Mouse (Mus musculus): Measurements from ENCODE around the gene Ppp1r12b. TPM values are rescaled to one million over a fixed set of nuclear protein-coding genes. Genes with fewer than 3 reads are reported as not detected.

The Ppp1r12b gene
- total RNA-seq, 2 experiments from 2014 or later = 183 to 217 TPM

GRCm38 (mm10) chr1:134949946-134950345, 5.8 kb downstream of the Ppp1r12b start:
- no peak for DNase-seq
- intact Hi-C loops (cut with DNase I; ENCODE audit: low total_unique reads) = no loop called here

DNA sequence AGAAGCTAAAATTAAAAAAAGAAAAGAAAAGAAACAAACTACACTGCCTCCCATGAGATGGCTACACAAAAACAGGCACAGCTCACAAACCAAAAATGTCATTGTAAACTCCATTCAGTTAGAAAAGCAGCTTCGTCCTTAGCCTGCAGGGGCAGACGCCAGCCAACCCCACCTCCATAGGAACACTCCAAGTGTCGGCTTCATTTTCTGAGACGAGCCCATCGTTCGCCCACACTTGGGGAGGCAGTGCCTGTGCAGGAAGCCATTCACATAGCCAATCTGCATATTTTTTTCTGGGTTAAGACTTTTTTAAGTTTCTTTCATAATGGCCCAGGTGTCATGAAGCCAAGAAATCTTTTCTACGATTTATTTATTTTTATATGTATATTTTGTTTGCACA, 8.2 kb downstream of the Ppp1r12b start:
- intact Hi-C loops (cut with DNase I; ENCODE audit: low total_unique reads) = no loop called here
- DNase-seq = no peak

DNA sequence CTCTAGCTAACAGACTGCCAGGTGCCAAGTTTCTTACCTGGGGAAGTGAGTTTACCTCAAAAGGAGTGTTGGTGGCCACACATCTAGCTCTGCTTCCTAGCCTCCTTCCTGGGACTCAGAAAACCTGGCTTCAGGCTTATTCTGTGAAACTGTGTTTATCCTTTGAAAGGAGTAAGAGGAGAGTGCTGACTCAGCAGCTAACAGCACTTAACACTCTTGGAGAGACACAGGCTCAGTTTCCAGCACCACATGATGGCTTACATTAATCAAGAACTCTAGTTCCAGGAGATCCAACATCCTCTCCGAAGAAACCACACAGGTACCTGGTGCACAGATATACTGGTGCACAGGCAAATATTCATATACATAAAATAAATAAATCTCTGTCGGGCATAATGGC, 12.8 kb downstream of the Ppp1r12b start:
- DNase-seq = no peak
- intact Hi-C loops (cut with DNase I; ENCODE audit: low total_unique reads) = no loop called here

DNA sequence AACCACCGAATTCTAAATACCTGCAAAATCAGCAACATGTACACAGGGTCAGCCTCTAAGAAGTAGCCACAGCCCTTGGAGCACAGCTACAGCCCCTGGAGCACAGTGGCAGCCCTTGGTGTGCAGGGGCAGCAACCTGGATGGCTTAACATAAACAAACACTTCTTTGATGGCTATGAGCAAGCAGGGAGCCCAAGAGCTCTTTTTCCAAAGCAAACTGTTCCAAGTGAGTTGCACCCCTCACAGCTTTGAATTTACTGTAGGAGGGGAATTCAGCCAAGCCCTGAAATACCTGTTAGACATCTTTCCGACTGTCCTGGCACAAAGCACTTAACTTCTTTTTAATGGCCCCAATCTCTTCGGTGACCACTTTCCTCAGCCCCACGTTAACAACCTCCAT, 14.9 kb downstream of the Ppp1r12b start:
- intact Hi-C loops (cut with DNase I; ENCODE audit: low total_unique reads) = no loop called here
- no peak for DNase-seq

DNA sequence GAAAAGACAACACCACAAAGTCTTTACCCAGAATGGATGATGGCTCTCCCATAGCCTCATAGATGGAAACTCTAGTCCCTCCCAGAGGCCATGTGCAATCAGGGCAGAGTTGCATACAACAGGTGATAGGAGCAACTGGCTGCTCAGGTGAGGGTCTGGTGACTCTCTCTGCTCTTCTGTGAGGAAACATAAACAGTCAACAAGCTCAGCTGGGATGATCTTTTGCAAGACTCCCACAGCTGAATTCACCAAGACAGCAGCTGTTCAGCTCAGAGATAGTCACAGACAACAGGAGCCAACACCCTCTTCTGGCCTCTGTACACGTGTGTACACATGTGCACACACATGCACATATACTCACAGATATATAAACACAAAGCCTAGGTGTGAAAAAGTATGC, 17.5 kb downstream of the Ppp1r12b start:
- intact Hi-C loops (cut with DNase I; ENCODE audit: low total_unique reads) = no loop called here
- no peak for DNase-seq

- no peak for DNase-seq
- intact Hi-C loops (cut with DNase I; ENCODE audit: low total_unique reads) = no loop called here
These were observed 19.4 kb downstream of the Ppp1r12b start for GRCm38 (mm10) chr1:134936335-134936734.

GRCm38 (mm10) chr1:134932431-134932830, 23.3 kb downstream of the Ppp1r12b start:
- DNase-seq = peak; percentile 30

GRCm38 (mm10) chr1:134919010-134919409, 36.7 kb downstream of the Ppp1r12b start:
- intact Hi-C loops (cut with DNase I; ENCODE audit: low total_unique reads) = no loop called here

More at GRCm38 (mm10) chr1:134932431-134932830, 23.3 kb downstream of the Ppp1r12b start:
- intact Hi-C loops (cut with DNase I; ENCODE audit: low total_unique reads) = no loop called here

GRCm38 (mm10) chr1:134915421-134915820, 40.3 kb downstream of the Ppp1r12b start:
- intact Hi-C loops (cut with DNase I; ENCODE audit: low total_unique reads) = no loop called here

More at GRCm38 (mm10) chr1:134919010-134919409, 36.7 kb downstream of the Ppp1r12b start:
- peak; percentile 40 for DNase-seq

DNA sequence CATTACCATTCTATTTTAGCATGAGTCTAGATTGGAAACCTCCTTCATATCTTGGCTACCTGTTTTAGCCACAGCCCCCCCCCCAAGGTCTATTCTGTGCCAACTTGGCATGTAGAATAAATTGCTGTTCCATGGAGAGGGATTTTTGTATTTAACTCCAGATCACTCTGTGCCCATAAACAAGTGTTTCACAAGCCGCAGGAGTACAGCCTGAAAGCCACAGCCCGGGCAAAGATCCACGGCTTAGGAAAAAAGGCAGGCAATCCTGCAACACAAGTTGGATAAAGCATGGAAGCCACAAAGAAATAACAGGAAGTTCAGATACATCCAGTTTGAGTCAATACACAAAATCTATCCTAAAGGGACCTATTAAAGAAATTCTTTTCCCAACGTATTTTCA, 42.2 kb downstream of the Ppp1r12b start:
- peak; percentile 68 for DNase-seq
- intact Hi-C loops (cut with DNase I; ENCODE audit: low total_unique reads) = no loop called here

More at GRCm38 (mm10) chr1:134915421-134915820, 40.3 kb downstream of the Ppp1r12b start:
- DNase-seq = no peak

- DNase-seq = peak; percentile 29
- intact Hi-C loops (cut with DNase I; ENCODE audit: low total_unique reads) = no loop called here
These were observed 43.9 kb downstream of the Ppp1r12b start for GRCm38 (mm10) chr1:134911892-134912291.

- intact Hi-C loops (cut with DNase I; ENCODE audit: low total_unique reads) = no loop called here
These were observed 45.7 kb downstream of the Ppp1r12b start for GRCm38 (mm10) chr1:134910037-134910436.

DNA sequence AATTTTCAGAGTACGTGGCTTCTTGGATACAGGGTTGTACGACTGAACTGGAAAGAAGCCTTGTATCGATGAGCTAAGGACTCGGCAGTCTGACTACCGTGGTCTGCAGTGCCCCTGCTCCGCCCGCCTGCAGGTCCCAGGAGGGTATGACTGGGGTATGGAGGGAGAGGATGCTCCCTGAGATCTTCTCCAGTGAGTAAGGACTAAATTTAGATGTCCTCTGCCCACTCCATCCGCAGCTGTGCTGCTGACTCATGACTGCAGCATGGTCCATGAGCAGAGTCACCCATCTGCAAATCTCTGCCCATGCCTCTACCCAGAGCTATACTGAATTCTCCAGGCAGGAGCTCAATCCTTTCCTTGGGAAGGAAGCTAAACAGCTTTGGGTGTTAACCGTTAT, 46.3 kb downstream of the Ppp1r12b start:
- intact Hi-C loops (cut with DNase I; ENCODE audit: low total_unique reads) = no loop called here
- peak; percentile 45 for DNase-seq

More at GRCm38 (mm10) chr1:134910037-134910436, 45.7 kb downstream of the Ppp1r12b start:
- DNase-seq = no peak

- no peak for DNase-seq
- intact Hi-C loops (cut with DNase I; ENCODE audit: low total_unique reads) = no loop called here
These were observed 53.6 kb downstream of the Ppp1r12b start for GRCm38 (mm10) chr1:134902051-134902619.

DNA sequence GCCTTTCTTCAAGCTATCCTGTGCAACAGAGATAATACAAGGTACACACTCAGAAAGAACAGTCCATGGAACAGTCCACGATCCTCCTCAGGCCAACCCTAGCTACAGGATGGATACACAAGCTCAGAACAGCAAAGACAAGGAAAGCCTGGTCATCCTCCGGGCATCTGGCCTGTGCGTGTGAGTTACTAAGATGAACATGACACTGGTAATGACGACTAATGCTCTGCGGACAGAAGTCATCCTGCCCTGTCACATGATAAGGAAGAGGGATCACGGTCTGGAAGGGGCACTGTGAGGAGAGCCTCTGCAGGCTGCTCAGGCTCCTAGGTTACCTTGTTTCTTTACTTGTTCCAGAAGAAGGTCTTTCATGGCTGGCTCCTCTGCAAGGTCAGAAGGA, 59.7 kb downstream of the Ppp1r12b start:
- DNase-seq = no peak
- intact Hi-C loops (cut with DNase I; ENCODE audit: low total_unique reads) = no loop called here

DNA sequence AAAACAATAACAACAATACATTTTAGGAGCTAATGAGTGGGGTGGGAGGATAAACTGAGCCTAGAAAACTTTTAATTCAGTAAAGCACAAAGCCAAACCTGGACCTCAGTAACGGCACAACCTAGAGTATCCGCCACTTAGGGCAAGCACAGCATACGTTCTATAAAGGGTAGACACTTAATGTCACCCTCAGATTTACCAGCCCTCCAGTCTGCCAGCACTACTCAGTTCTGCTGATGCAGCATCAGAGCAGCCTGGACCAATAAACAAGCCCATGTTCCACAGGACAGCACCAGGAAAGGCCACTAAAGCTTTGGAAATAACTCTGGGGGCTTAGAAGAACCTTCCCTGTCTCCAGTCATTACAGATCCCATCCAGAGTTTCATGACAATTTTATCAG, 60.9 kb downstream of the Ppp1r12b start:
- no peak for DNase-seq
- intact Hi-C loops (cut with DNase I; ENCODE audit: low total_unique reads) = no loop called here

DNA sequence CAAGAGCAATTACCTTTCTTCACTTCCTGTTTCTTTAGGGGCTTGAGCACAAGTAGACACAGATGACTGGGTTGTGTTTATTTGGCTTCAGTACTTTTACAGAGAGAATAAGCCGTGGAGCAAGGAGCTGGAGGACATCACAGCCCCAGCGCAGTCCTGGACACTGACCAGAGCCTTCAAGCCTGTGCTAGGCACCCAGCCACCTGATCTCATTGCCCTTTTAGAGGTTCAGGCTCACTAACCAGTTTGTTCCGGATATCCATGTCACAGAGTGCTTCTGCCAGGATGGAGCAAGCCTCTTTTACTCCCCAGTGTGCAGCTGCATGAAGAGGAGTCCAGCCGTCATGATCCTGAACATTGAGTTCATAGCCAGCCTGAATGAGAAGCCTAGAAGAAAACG, 63.8 kb downstream of the Ppp1r12b start:
- intact Hi-C loops (cut with DNase I; ENCODE audit: low total_unique reads) = no loop called here
- peak; percentile 72 for DNase-seq

GRCm38 (mm10) chr1:134889629-134890028, 66.1 kb downstream of the Ppp1r12b start:
- intact Hi-C loops (cut with DNase I; ENCODE audit: low total_unique reads) = no loop called here
- DNase-seq = no peak

DNA sequence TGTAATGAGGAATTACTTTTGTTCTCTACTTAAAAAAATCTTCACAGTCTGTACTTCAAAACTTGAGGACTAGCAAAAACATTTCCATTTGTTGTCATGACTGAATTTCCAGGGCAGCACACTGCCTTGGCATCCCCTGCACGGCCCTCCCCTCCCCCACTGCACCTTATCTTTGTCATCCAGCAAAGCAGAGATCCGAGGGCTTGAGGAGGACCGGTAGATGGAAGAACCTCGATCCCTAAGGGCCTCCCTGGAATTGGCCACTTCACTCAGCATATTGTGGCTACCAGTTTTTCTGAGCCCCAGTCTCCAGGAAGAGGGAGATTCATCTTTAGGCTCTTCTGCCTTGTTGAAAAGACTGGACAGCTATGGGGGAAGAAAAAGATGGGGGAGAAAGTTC, 79.9 kb downstream of the Ppp1r12b start:
- intact Hi-C loops (cut with DNase I; ENCODE audit: low total_unique reads) = no loop called here
- DNase-seq = no peak

GRCm38 (mm10) chr1:134872678-134873077, 83.1 kb downstream of the Ppp1r12b start:
- intact Hi-C loops (cut with DNase I; ENCODE audit: low total_unique reads) = no loop called here
- DNase-seq = no peak

- no peak for DNase-seq
- intact Hi-C loops (cut with DNase I; ENCODE audit: low total_unique reads) = no loop called here
These were observed 89.3 kb downstream of the Ppp1r12b start for GRCm38 (mm10) chr1:134866426-134866825.

GRCm38 (mm10) chr1:134865552-134865951, 90.2 kb downstream of the Ppp1r12b start:
- DNase-seq = no peak
- intact Hi-C loops (cut with DNase I; ENCODE audit: low total_unique reads) = no loop called here
